Mouse (Mus musculus) embryonic facial prominence, embryonic 12.5 days (tissue): Measurements from ENCODE around the gene Baiap2l2. TPM values are rescaled to one million over a fixed set of nuclear protein-coding genes. Genes with fewer than 3 reads are reported as not detected.

Source experiments
- ATAC-seq: fragments of 200-750 bp; cut with Nextera tagmentation; 2 replicates; pipeline ENCODE4 v1.8.0; 2017; ENCODE audit not compliant: insufficient number of reproducible peaks, insufficient read depth, low FRiP score, low TSS enrichment
- H3K27ac ChIP-seq: fragments of 300-500 bp; sonication (generic); 2 replicates; pipeline ENCODE4 v1.5.1; 2016; ENCODE audit warnings: mild to moderate bottlenecking
- H3K27me3 ChIP-seq: fragments of 300-500 bp; sonication (generic); 2 replicates; pipeline ENCODE4 v1.6.1; 2016; ENCODE audit warnings: mild to moderate bottlenecking, moderate library complexity
- H3K36me3 ChIP-seq: fragments of 300-500 bp; sonication (generic); 2 replicates; pipeline ENCODE4 v1.6.1; 2016; ENCODE audit warnings: mild to moderate bottlenecking
- H3K4me1 ChIP-seq: fragments of 300-500 bp; sonication (generic); 2 replicates; pipeline ENCODE4 v1.6.1; 2016
- H3K4me2 ChIP-seq: fragments of 300-500 bp; sonication (generic); replicated peaks from 2 replicates; pipeline ENCODE4 v1.6.1; 2016; ENCODE audit warnings: mild to moderate bottlenecking, moderate library complexity
- H3K4me3 ChIP-seq: fragments of 300-500 bp; sonication (generic); 2 replicates; pipeline ENCODE4 v1.5.1; 2016; ENCODE audit warnings: mild to moderate bottlenecking
- H3K9ac ChIP-seq: fragments of 300-500 bp; sonication (generic); 2 replicates; pipeline ENCODE4 v1.6.1; 2016; ENCODE audit warnings: mild to moderate bottlenecking, moderate library complexity
- H3K9me3 ChIP-seq: fragments of 300-500 bp; sonication (generic); 2 replicates; pipeline ENCODE4 v1.6.1; 2016; ENCODE audit warnings: mild to moderate bottlenecking, moderate library complexity
- WGBS: fragments of 180-500 bp; shearing (Covaris S2); methylation state at CpG from one replicate; pipeline ENCODE4 v1.1.7; 2016; 5-methylcytosine and 5-hydroxymethylcytosine counted together
- polyA plus RNA-seq: library from polyadenylated mRNA; unstranded; fragments of >200 nt; fragmentation: Nextera tagmentation; extraction: Ambion mirVana; gene quantifications from 2 replicates; pipeline ENCODE4 v1.2.1, GENCODE M21; 2016

Baiap2l2 gene
- polyA plus RNA-seq, 1 experiment from 2014 or later: 10.7 TPM

GRCm38 (mm10) chr15:79254661-79255060 lies 30.7 kb downstream of the Baiap2l2 start, which contains the start of gene Slc16a8:
TSS of gene Slc16a8 (minus strand) at chr15:79254761.
- Histone ChIP-seq H3K4me1 (peaks cover 27% of the 10 kb centered on the region), H3K27me3 (peaks cover 60% of the 10 kb centered on the region), H3K4me3 (no peak within 1 kb of the TSS), H3K36me3 (no peaks in the 10 kb centered on the region), H3K9me3 (no peaks in the 10 kb centered on the region), H3K4me2 (no peak within 1 kb of the TSS), H3K27ac (no peak within 1 kb of the TSS), H3K9ac (no peak within 1 kb of the TSS)
- 27% methylated on average over 3 of the region's 3 CpGs for WGBS
- ATAC-seq: no peak

- ATAC-seq: no peak
- Histone ChIP-seq H3K9me3 (no peaks in the 10 kb centered on the region), H3K27me3 (peaks cover 44% of the 10 kb centered on the region), H3K27ac (no peak overlapping the region), H3K4me3 (peak overlapping the region; percentile 37), H3K9ac (peak overlapping the region; percentile 66), H3K4me1 (peaks cover 20% of the 10 kb centered on the region), H3K4me2 (peak overlapping the region; percentile 73), H3K36me3 (peaks cover 17% of the 10 kb centered on the region)
- 30% methylated on average over 24 of the region's 24 CpGs for WGBS
Measured at GRCm38 (mm10) chr15:79252580-79252979, 32.8 kb downstream of the Baiap2l2 start.

- Histone ChIP-seq H3K27ac (no peak overlapping the region), H3K9ac (peak overlapping the region; percentile 66), H3K4me1 (peaks cover 20% of the 10 kb centered on the region), H3K4me2 (peak overlapping the region; percentile 73), H3K4me3 (peak overlapping the region; percentile 37), H3K36me3 (peaks cover 20% of the 10 kb centered on the region), H3K9me3 (no peaks in the 10 kb centered on the region), H3K27me3 (peaks cover 44% of the 10 kb centered on the region)
- ATAC-seq: 0 out of 2 replicates have a peak, but pooled peaks have one; percentile 41
- 4% methylated on average over 57 of the region's 61 CpGs for WGBS
Measured at GRCm38 (mm10) chr15:79251781-79252491, 33.4 kb downstream of the Baiap2l2 start.

- no peak overlapping the region for H3K4me2 ChIP-seq
Measured at GRCm38 (mm10) chr15:79251168-79251567, 34.2 kb downstream of the Baiap2l2 start.

GRCm38 (mm10) chr15:79250236-79250635 lies 35.1 kb downstream of the Baiap2l2 start:
- no peak for ATAC-seq
- Histone ChIP-seq H3K4me3 (no peak overlapping the region), H3K36me3 (peaks cover 37% of the 10 kb centered on the region), H3K4me1 (peaks cover 20% of the 10 kb centered on the region), H3K4me2 (no peak overlapping the region), H3K27me3 (peaks cover 44% of the 10 kb centered on the region), H3K9me3 (no peaks in the 10 kb centered on the region), H3K9ac (no peak overlapping the region), H3K27ac (no peak overlapping the region)
- WGBS: 69% methylated on average over 2 of the region's 2 CpGs

More at GRCm38 (mm10) chr15:79251168-79251567, 34.2 kb downstream of the Baiap2l2 start:
- Histone ChIP-seq H3K36me3 (peaks cover 28% of the 10 kb centered on the region), H3K4me3 (no peak overlapping the region), H3K9me3 (no peaks in the 10 kb centered on the region), H3K27me3 (peaks cover 44% of the 10 kb centered on the region), H3K4me1 (peaks cover 20% of the 10 kb centered on the region), H3K9ac (no peak overlapping the region), H3K27ac (no peak overlapping the region)
- 59% methylated on average over 7 of the region's 7 CpGs for WGBS
- no peak for ATAC-seq

GRCm38 (mm10) chr15:79245321-79245720 lies 40.0 kb downstream of the Baiap2l2 start:
- Histone ChIP-seq H3K27ac (no peak overlapping the region), H3K36me3 (peaks cover 73% of the 10 kb centered on the region), H3K9me3 (no peaks in the 10 kb centered on the region), H3K27me3 (no peaks in the 10 kb centered on the region), H3K4me2 (no peak overlapping the region), H3K4me1 (no peaks in the 10 kb centered on the region), H3K9ac (no peak overlapping the region), H3K4me3 (no peak overlapping the region)
- 89% methylated on average over 3 of the region's 3 CpGs for WGBS
- no peak for ATAC-seq

GRCm38 (mm10) chr15:79244071-79244893 lies 41.1 kb downstream of the Baiap2l2 start:
- 0 out of 2 replicates have a peak overlapping the region, but pooled peaks have one; percentile 8 for H3K9ac ChIP-seq
- H3K36me3 ChIP-seq: peaks cover 82% of the 10 kb centered on the region

GRCm38 (mm10) chr15:79243234-79244042 lies 41.9 kb downstream of the Baiap2l2 start:
- no peak overlapping the region for H3K27ac ChIP-seq
- H3K36me3 ChIP-seq: peaks cover 82% of the 10 kb centered on the region
- peak; percentile 92 for ATAC-seq

More at GRCm38 (mm10) chr15:79244071-79244893, 41.1 kb downstream of the Baiap2l2 start:
- H3K4me1 ChIP-seq: no peaks in the 10 kb centered on the region
- no peak overlapping the region for H3K4me3 ChIP-seq
- H3K4me2 ChIP-seq: no peak overlapping the region
- WGBS: 62% methylated on average over 7 of the region's 7 CpGs
- no peaks in the 10 kb centered on the region for H3K27me3 ChIP-seq
- no peaks in the 10 kb centered on the region for H3K9me3 ChIP-seq
- ATAC-seq: no peak
- no peak overlapping the region for H3K27ac ChIP-seq

GRCm38 (mm10) chr15:79242574-79243233 lies 42.6 kb downstream of the Baiap2l2 start:
- Histone ChIP-seq H3K4me3 (no peak overlapping the region), H3K9me3 (no peaks in the 10 kb centered on the region), H3K9ac (no peak overlapping the region), H3K4me1 (no peaks in the 10 kb centered on the region), H3K27me3 (no peaks in the 10 kb centered on the region), H3K36me3 (peaks cover 82% of the 10 kb centered on the region), H3K27ac (no peak overlapping the region), H3K4me2 (no peak overlapping the region)
- ATAC-seq: peak; percentile 13
- WGBS: 72% methylated on average over 13 of the region's 13 CpGs

More at GRCm38 (mm10) chr15:79243234-79244042, 41.9 kb downstream of the Baiap2l2 start:
- no peaks in the 10 kb centered on the region for H3K27me3 ChIP-seq
- H3K4me1 ChIP-seq: no peaks in the 10 kb centered on the region
- H3K4me3 ChIP-seq: no peak overlapping the region
- no peak overlapping the region for H3K9ac ChIP-seq
- no peak overlapping the region for H3K4me2 ChIP-seq
- WGBS: 24% methylated on average over 10 of the region's 10 CpGs
- no peaks in the 10 kb centered on the region for H3K9me3 ChIP-seq

- Histone ChIP-seq H3K4me1 (no peaks in the 10 kb centered on the region), H3K9ac (no peak overlapping the region), H3K27me3 (no peaks in the 10 kb centered on the region), H3K27ac (no peak overlapping the region), H3K9me3 (no peaks in the 10 kb centered on the region), H3K4me3 (no peak overlapping the region), H3K36me3 (peaks cover 74% of the 10 kb centered on the region), H3K4me2 (no peak overlapping the region)
- WGBS: 87% methylated on average over 6 of the region's 6 CpGs
- ATAC-seq: no peak
Measured at GRCm38 (mm10) chr15:79238036-79238435, 47.3 kb downstream of the Baiap2l2 start.

GRCm38 (mm10) chr15:79235268-79235667 lies 50.1 kb downstream of the Baiap2l2 start:
- ATAC-seq: no peak
- Histone ChIP-seq H3K9me3 (no peaks in the 10 kb centered on the region), H3K4me2 (no peak overlapping the region), H3K36me3 (peaks cover 63% of the 10 kb centered on the region), H3K9ac (no peak overlapping the region), H3K27ac (no peak overlapping the region), H3K4me1 (peaks cover 2% of the 10 kb centered on the region), H3K4me3 (no peak overlapping the region), H3K27me3 (no peaks in the 10 kb centered on the region)
- 85% methylated on average over 9 of the region's 9 CpGs for WGBS
